Mouse (Mus musculus): ENCODE results near the gene Fgf18. TPM values are rescaled to one million over a fixed set of nuclear protein-coding genes. Genes with fewer than 3 reads are reported as not detected.

Fgf18 gene
- 7.1 and 7.4 TPM in 2 replicates for polyA plus RNA-seq (2015; fragmentation: Nextera tagmentation; extraction: Ambion mirVana)

DNA sequence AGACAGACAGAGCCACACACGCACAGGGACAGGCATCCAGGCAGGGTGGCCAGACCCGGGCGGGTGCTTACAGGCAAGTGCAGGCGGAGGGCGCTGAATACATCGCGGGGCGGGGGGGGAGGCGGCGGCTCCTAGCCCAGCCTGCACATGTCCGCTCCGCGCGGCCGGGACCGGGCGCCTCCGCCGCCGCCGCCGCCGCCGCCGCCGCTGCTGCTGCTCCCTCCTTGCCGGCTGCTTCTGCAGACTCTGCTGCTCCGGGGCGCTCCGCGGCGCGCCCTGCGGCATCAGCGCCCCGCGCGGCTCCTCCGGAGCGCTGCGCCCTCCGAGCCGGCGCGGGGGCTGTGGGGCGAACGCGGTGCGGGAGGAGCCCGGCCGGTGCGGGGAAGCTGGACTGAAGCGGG lies at the start of gene Fgf18:
Gene Fgf18, minus strand, starts transcription at position 230 of the 401 bp plus-strand sequence.
- H3K9me3 ChIP-seq, result no peaks in the 10 kb centered on the region
- H3K4me2 ChIP-seq, result peak within 1 kb of the TSS; percentile 92
- peak within 1 kb of the TSS; percentile 82 for H3K27ac ChIP-seq (replicated peaks)
- H3K4me1 ChIP-seq (replicated peaks), result peaks cover 35% of the 10 kb centered on the region
- no peaks in the 10 kb centered on the region for H3K27me3 ChIP-seq
- peaks cover 30% of the 10 kb centered on the region for H3K36me3 ChIP-seq
- ATAC-seq (ENCODE audit: low FRiP score, low read depth), result peak; percentile 49
- peak within 1 kb of the TSS; percentile 70 for H3K9ac ChIP-seq
- H3K4me3 ChIP-seq, result peak within 1 kb of the TSS; percentile 69
- under 1% methylated on average over 28 of the region's 53 CpGs for WGBS

DNA sequence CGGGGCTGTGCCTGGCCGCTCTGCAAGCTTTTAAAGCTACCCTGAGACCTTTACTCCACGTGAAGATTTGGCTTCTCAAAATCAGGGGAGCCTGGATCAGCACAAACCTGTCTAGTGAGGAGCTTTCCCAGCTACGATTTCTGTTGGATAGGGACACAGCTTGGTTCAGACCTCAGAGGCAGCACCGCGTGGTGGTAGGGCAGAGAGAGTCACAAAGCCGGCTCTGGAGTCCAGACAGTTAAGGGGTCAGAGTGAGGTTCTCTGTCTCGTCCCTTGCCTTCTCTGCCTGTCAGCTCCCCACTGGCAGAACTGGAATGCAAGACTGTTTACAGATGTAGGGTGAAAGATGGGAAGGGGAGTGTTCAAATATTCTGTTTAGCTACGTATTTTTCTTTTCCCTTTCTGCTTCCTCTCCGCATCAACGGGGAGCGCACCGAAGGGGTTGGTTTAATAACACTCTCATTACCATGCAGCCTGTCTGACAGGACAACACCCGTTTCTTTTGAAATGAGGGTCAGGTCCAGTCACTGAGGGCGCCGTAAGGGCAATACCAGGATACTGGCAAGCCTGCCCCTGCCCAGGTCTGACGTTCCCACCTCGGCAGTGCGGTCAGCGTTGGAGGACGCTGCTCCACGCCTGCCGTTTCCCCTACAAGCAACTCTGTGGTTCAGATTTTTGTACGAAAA lies 49.4 kb upstream of the Fgf18 start:
- Histone ChIP-seq H3K4me3 (0 out of 2 replicates have a peak overlapping the region, but pooled peaks have one; percentile 5), H3K9ac (no peak overlapping the region), H3K4me2 (peak overlapping the region; percentile 52), H3K36me3 (no peaks in the 10 kb centered on the region), H3K4me1 (replicated peaks) (peaks cover 22% of the 10 kb centered on the region), H3K27ac (replicated peaks) (no peak overlapping the region), H3K27me3 (peaks cover 68% of the 10 kb centered on the region), H3K9me3 (no peaks in the 10 kb centered on the region)
- WGBS, result 11% methylated on average over 24 of the region's 24 CpGs
- no peak for ATAC-seq (ENCODE audit: low FRiP score, low read depth)

DNA sequence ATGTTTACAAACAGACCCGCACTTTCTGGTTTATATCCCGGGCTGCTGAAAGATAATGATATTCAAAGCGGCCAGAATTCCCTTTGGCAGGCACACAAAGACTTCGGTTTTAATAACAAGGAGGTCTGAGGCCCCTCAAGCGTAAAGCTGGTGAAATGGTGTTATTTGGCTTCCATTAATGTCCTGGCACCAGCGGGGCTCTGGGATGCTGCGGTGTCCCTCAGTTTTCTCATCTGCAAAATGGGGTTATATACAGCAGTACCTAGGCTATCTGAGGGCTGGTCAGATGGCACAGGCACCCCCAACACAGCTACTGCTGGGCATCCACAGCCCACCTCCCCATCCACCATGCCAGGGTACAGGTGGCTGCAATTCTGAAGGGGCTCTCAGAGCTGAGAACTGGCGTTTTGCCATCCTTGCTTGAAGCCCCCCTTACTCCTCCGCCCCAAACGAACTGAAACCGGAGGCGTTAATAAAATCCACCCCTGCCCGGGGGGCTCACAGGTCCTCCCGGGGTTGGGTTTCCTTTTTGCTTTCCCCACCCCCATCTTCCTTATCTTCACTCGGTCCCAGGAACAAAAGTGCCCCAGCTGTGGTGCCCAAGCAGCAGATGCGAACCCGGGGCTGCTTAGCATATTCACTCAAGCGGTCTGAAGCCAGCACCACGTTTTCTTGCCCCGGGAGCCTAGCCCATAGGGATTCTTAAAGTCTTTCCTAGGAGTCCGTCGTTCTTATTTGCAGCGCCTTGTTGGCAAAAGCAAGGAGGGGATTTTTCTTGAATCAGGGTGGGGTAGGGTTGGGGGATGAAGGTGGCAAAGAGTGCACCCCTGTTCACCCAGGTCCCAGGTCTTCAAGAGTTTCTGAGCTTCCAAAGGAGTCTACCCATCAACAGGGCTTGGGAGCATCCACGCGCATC lies 48.6 kb upstream of the Fgf18 start:
- peaks cover 75% of the 10 kb centered on the region for H3K27me3 ChIP-seq

DNA sequence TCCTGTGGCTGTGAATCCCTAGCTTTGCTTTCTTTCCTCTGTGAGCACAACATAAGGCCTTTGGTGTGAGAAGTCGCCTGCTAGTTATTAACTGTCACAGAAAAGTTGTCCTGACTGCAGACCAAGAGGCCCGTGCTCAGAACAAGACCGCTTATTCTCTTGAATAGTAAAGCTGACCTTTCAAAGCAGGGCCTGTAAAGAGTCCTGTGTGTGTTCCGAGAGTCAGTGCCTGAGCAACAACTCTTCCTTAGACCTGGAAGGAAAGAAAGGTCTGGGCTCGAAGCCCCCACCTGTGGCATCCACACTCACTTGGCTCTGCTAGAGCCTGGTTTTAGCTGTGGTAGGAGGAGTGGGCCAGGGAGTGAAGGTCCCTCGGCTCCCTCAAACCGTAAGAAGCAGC lies 47.9 kb upstream of the Fgf18 start:
- no peak overlapping the region for H3K9ac ChIP-seq
- no peak overlapping the region for H3K4me2 ChIP-seq
- H3K36me3 ChIP-seq, result no peaks in the 10 kb centered on the region
- H3K4me3 ChIP-seq, result no peak overlapping the region
- peaks cover 7% of the 10 kb centered on the region for H3K4me1 ChIP-seq (replicated peaks)
- no peak overlapping the region for H3K27ac ChIP-seq (replicated peaks)
- H3K9me3 ChIP-seq, result no peaks in the 10 kb centered on the region
- WGBS, result 20% methylated on average over 7 of the region's 7 CpGs
- ATAC-seq (ENCODE audit: low FRiP score, low read depth), result no peak
- H3K27me3 ChIP-seq, result peaks cover 76% of the 10 kb centered on the region

More for the DNA sequence above, 48.6 kb upstream of the Fgf18 start:
- 4% methylated on average over 25 of the region's 25 CpGs for WGBS
- Histone ChIP-seq H3K4me3 (no peak overlapping the region), H3K4me1 (replicated peaks) (peaks cover 15% of the 10 kb centered on the region), H3K9ac (no peak overlapping the region), H3K36me3 (no peaks in the 10 kb centered on the region), H3K9me3 (no peaks in the 10 kb centered on the region), H3K4me2 (peak overlapping the region; percentile 52), H3K27ac (replicated peaks) (no peak overlapping the region)
- ATAC-seq (ENCODE audit: low FRiP score, low read depth), result no peak

DNA sequence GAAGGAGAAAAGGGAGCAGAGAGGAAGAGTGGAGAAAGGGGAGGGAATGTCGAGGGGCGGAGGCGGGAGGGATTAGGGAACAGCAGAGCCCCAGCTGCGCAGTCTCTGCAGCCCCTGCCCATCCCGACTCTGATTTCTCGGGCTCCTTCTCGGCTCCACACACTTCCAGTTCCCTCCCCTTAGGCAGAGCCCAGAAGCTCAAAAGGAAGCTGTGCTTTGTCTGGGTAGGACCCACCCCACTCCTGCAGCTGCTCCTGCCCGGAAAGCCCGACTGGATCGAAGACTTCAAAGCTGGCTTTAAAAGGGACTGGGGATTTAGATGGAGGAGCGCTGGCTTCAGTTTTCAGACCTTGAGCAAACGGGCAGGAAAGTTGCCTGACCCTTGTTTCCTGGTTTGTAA lies 46.5 kb upstream of the Fgf18 start:
- H3K4me3 ChIP-seq, result no peak overlapping the region
- H3K27me3 ChIP-seq, result peaks cover 69% of the 10 kb centered on the region
- ATAC-seq (ENCODE audit: low FRiP score, low read depth), result peak; percentile 52; the same call in 1 of the 2 replicates
- H3K4me2 ChIP-seq, result peak overlapping the region; percentile 3; the same call in 1 of the 2 replicates
- H3K9ac ChIP-seq, result no peak overlapping the region
- peaks cover 6% of the 10 kb centered on the region; the same call in 1 of the 2 replicates for H3K4me1 ChIP-seq (replicated peaks)
- whole genome bisulfite sequencing, result 1% methylated on average over 12 of the region's 12 CpGs
- H3K36me3 ChIP-seq, result no peaks in the 10 kb centered on the region
- no peak overlapping the region for H3K27ac ChIP-seq (replicated peaks)
- H3K9me3 ChIP-seq, result no peaks in the 10 kb centered on the region

DNA sequence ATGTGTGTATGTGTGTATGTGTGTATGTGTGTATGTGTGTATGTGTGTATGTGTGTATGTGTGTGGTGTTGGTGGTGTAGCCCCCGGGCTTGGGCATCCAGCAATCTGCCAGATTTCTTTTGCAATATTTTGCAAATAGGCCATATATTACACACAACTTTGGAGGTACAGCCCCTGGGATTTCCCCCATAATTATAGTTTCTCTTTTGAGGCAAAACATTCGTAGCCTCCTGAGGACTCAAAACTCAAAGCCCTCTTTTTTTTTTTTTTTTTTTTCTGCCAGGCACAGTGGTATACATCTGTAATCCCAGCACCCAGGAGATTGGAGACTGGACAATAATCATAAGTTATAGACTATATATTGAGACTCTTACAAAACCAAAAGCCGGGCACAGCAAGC lies 34.6 kb upstream of the Fgf18 start:
- no peak for ATAC-seq (ENCODE audit: low FRiP score, low read depth)
- H3K4me1 ChIP-seq (replicated peaks), result peaks cover 8% of the 10 kb centered on the region; the same call in 1 of the 2 replicates
- H3K9ac ChIP-seq, result no peak overlapping the region
- H3K36me3 ChIP-seq, result no peaks in the 10 kb centered on the region
- peaks cover 15% of the 10 kb centered on the region; the same call in 1 of the 2 replicates for H3K27me3 ChIP-seq
- no peak overlapping the region for H3K4me2 ChIP-seq
- no peak overlapping the region for H3K27ac ChIP-seq (replicated peaks)
- H3K4me3 ChIP-seq, result no peak overlapping the region
- WGBS, result 83% methylated on average over 3 of the region's 3 CpGs
- H3K9me3 ChIP-seq, result no peaks in the 10 kb centered on the region

DNA sequence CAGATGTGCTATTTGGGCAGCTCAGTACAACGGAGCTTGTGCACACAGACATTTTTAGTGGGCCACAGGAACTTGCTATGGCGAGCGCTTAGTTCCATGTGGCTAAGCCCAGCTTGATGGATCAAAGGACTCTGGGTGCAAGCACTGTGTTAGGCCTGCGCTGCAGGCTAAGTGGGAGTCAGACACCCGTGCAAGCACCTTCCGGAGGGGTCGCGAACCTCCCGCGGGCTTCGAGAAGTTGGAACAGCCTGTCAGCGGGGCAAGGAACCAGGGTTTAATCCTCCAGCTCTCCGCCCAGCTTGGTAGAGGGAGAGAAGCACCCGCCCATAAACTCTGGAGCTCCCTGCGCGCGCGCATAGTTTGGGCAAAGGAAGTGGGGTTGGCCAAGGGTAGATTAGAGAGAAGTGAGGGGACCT lies 33.5 kb upstream of the Fgf18 start:
- Histone ChIP-seq H3K4me1 (replicated peaks) (peaks cover 8% of the 10 kb centered on the region; the same call in 1 of the 2 replicates), H3K27me3 (peaks cover 16% of the 10 kb centered on the region; the same call in 1 of the 2 replicates), H3K9me3 (no peaks in the 10 kb centered on the region), H3K4me2 (peak overlapping the region; percentile 48), H3K36me3 (no peaks in the 10 kb centered on the region), H3K4me3 (peak overlapping the region; percentile 16; the same call in 1 of the 2 replicates), H3K27ac (replicated peaks) (no peak overlapping the region), H3K9ac (no peak overlapping the region)
- ATAC-seq (ENCODE audit: low FRiP score, low read depth), result peak; percentile 53
- 4% methylated on average over 18 of the region's 18 CpGs for WGBS

DNA sequence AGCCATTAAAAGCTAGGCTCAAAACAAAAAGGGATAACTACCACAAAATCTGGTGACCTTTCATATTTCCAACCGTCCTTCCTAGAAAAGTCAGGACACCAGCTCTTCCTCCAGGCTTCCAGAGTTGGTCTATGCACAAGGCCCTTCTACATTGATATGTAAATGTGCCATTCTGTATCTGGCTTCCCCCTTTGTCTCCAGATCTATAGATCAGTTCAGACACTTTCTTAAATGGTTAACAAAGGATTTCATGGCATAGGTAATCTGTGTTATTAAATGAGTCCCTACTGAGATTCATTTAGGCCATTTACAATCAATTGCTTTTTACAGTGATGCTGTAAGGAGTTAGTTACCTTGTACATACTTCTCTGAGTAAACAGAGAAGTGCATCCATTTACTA lies 32.6 kb upstream of the Fgf18 start:
- H3K4me1 ChIP-seq (replicated peaks), result peaks cover 8% of the 10 kb centered on the region; the same call in 1 of the 2 replicates
- H3K36me3 ChIP-seq, result no peaks in the 10 kb centered on the region
- H3K9me3 ChIP-seq, result no peaks in the 10 kb centered on the region
- WGBS, result 10% methylated on average over 1 of the region's 1 CpGs
- no peak overlapping the region for H3K27ac ChIP-seq (replicated peaks)
- no peak for ATAC-seq (ENCODE audit: low FRiP score, low read depth)
- no peak overlapping the region for H3K4me3 ChIP-seq
- no peak overlapping the region for H3K9ac ChIP-seq
- no peak overlapping the region for H3K4me2 ChIP-seq
- H3K27me3 ChIP-seq, result peaks cover 18% of the 10 kb centered on the region; the same call in 1 of the 2 replicates

DNA sequence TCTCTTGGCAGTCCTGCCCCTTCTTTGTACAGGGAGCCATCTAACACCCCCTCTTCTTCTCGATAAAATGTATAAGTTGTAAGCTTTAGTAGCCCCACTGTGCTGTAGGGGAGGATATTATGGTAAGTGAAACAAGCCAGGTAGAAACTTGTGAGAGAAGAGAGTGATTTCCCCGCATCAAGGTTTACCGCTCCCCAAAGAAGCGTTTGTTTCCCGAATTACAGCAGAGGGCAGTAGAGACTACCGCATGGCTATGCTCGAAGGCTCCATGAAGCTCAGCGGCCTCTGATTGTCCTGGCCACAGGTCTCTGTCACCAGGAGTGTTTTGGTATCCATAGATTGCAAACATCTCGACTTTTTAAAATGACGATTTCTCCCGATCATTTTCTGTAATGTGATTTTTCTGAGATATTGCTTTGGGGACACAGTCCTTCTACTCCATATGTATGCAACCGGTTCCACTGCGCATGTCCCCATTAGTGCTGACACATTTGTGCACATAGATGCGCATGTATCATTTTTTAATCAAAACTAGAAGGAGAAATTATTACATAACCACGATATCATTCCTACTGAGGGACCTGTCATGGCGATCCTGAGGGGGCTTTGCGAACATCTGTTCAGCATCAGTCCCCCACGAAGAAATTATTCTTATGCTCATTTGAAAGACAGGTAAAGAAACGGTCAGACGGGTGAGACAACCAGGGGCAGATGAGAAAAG lies 29.5 kb upstream of the Fgf18 start:
- Histone ChIP-seq H3K27ac (replicated peaks) (no peak overlapping the region), H3K36me3 (no peaks in the 10 kb centered on the region), H3K9ac (no peak overlapping the region), H3K4me2 (no peak overlapping the region), H3K27me3 (peaks cover 18% of the 10 kb centered on the region; the same call in 1 of the 2 replicates), H3K4me1 (replicated peaks) (peaks cover 8% of the 10 kb centered on the region; the same call in 1 of the 2 replicates), H3K9me3 (no peaks in the 10 kb centered on the region), H3K4me3 (no peak overlapping the region)
- 29% methylated on average over 20 of the region's 20 CpGs for WGBS
- ATAC-seq (ENCODE audit: low FRiP score, low read depth), result peak; percentile 81

DNA sequence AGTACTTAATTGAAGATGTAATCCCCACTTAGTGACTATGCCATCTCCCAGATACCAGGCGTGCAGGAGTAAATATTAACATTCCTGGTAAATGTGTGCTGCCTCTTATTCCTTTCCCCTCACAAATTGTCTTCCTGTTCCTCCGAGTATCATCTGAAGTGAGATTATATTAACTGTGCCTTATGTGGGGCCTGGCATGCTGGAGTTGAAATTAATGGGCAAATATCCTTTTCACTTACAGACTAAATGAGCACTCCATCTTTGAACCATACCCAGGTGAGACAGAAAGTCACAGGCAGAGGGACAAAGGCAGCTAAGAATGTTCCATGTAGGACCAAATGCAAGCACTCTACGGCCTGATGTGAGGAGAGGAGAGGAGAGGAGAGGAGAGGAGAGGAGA lies 28.6 kb upstream of the Fgf18 start:
- ATAC-seq (ENCODE audit: low FRiP score, low read depth), result no peak
- Histone ChIP-seq H3K9me3 (no peaks in the 10 kb centered on the region), H3K4me2 (no peak overlapping the region), H3K4me1 (replicated peaks) (peaks cover 5% of the 10 kb centered on the region; the same call in 1 of the 2 replicates), H3K4me3 (no peak overlapping the region), H3K27ac (replicated peaks) (no peak overlapping the region), H3K36me3 (no peaks in the 10 kb centered on the region), H3K9ac (no peak overlapping the region), H3K27me3 (peaks cover 11% of the 10 kb centered on the region; the same call in 1 of the 2 replicates)
- 73% methylated on average over 2 of the region's 3 CpGs for WGBS

DNA sequence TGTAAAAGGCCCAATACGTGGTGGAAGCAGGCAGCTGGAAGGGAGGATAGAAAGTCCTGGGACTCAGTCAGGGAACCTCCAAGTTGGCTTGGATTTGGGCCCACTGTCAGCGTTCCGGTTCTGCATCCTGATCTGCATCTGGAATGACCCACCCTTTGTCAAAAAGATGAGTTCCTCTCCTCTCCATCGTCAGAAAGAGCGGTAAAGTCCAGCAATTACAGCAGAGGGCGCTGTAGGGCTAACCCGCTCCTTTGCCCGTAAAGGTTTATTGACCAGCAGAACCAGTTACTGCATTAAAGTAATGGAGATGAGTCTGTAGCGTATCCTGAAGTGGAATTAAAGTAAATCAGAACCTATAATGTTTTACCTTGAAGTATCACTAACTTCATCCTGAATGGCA lies 23.3 kb upstream of the Fgf18 start:
- no peak overlapping the region for H3K4me3 ChIP-seq
- no peaks in the 10 kb centered on the region for H3K9me3 ChIP-seq
- H3K4me1 ChIP-seq (replicated peaks), result no peaks in the 10 kb centered on the region
- no peaks in the 10 kb centered on the region for H3K36me3 ChIP-seq
- no peak for ATAC-seq (ENCODE audit: low FRiP score, low read depth)
- H3K4me2 ChIP-seq, result no peak overlapping the region
- no peak overlapping the region for H3K27ac ChIP-seq (replicated peaks)
- H3K27me3 ChIP-seq, result no peaks in the 10 kb centered on the region
- H3K9ac ChIP-seq, result no peak overlapping the region
- WGBS, result 16% methylated on average over 9 of the region's 9 CpGs
